Mouse (Mus musculus) fat pad, adult 2 months (tissue): ENCODE measurements at regions not wholly inside any gene's neighbourhood (a gene's known extent, or its start where the extent isn't known, plus 50 kb on each side); places are given as distances from the start of the nearest gene placed in this dataset.

Experiments used
- DNase-seq: peaks from one replicate; pipeline ENCODE4 v3.0.0-alpha.2; 2011; ENCODE audit warnings: low read depth, low spot score; ENCODE audit errors: extremely low read depth

DNA sequence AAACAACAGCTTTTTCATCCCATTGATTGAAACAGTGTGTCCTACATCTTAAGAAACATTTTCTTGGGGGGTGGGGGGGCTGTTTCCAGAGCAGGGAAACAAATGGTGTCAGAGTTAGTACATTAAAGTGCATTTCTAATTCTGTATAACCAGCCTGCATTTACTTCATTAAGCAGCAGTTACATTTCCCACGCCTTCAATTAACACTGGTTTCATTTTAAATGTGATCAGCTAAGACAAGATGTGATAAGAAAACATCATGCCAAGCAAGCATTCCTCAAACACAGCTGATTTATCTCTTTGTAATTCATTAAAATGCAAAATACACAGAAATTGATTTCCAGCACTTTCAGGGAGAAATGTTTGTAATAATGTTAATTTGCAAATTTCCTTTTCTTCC lies 122.0 kb downstream of the Olfr1505 start:
- DNase-seq: no peak

DNA sequence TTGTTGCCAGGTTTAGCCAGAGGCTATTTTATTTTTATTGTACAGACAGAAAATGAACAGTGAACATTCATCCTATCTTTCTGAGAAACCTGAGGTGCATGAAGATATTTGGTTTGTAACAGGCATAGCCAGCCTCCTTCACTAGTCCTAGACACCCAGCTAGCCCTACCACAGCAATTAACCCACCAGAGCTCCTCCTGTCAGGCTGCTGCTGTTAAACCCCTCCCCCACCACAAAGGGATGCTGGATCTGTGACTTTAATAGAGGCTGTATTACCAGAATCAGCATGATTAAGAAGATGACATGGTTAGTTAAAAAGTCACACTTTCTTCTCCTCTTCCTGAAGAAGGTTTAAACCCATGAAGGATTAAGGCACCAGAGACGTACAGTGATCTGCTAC lies 122.5 kb downstream of the Olfr1505 start:
- no peak for DNase-seq

DNA sequence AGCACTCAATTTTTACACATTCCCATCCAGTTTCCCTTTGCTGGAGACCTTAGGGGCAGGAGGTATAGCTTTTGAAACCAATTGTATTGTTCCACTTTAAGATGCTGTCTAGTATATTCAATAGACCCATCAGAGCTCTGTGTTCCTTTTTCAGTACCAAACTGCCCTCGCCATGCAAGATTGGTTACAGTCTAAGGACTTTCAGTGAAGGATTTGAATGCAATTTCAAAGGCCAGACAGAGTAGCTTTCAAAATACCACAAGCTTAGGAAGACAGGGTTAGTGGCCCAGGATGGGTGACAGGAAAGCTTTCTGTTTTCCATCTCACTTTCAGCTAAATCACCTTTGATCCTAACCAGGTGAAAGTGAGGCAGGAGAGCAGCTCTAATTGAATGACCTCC lies 123.4 kb downstream of the Olfr1505 start:
- no peak for DNase-seq

DNA sequence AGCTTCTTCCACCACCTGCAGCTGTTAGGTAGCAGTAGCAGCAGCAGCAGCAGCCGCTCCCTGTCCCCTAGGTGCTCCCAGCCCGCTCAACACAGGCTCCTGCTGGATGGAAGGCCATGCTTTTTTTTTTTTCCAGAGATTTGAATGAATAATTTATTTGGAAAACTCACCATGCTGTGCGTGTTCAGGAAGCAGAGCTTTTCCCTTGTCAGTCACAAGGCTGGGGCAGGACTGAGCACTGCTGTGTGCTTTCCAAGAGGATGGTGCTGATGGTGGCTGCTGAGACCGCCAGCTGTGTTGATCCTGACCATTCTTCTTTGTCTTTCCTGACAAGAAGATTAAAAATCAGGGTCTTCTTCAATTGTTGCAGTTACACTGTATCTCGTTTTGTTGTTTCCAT lies 129.4 kb downstream of the Olfr1505 start:
- DNase-seq: no peak

DNA sequence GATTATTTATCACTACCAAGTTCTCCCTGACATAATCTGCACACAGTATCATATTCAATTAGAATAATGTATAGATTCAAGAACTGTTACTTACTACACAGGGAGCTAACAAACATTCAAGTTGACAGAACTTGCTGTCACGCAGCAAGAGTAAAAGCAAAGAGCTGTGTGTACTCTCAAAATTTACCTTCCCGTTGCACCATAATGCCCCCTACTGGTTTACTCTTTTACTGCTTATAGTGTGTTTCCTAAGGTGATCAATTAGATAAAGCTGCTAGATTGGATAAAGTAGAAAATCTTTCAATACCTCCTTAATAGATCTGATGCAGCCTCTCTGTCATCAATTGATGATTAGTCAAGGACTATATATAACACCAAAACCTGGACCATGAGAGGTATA lies 132.1 kb downstream of the Olfr1505 start:
- DNase-seq: no peak

DNA sequence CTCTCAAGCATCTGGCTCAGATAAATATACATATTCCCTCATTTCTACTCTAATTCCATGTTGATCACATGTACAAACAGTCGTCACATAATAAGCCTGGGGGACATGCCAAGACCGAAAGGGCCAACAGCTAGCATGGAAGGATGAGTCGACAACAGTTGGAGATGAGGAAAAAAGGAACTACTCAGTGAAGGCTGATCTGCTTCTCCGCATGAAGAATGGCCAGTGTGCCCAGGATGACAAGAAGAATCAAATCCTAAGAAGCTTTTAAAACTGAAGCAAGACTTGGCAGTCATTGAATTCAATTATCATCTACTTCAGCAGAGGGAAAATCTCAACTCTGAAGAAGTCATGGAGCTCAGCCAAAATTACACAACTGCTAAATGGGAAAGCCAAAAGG lies 138.7 kb downstream of the Olfr1505 start:
- DNase-seq: no peak

DNA sequence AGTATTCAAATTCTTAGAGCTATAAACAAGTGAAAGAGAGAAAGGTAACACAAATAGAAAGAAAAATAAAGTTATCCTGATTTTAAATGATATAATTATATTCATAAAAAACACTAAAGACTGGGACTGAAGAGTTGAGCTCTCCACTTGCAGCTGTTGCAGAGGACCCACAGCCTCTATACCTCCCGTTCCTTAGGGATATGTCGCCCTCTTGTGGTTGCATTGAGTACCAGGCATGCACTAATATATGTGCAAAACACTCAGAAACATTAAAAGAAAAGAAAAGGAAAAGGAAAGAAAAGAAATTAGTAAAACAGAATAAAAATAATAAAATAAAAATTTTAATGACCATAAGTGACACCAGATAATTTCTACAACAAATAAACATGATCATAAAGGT lies 167.2 kb downstream of the Olfr1505 start:
- no peak for DNase-seq

DNA sequence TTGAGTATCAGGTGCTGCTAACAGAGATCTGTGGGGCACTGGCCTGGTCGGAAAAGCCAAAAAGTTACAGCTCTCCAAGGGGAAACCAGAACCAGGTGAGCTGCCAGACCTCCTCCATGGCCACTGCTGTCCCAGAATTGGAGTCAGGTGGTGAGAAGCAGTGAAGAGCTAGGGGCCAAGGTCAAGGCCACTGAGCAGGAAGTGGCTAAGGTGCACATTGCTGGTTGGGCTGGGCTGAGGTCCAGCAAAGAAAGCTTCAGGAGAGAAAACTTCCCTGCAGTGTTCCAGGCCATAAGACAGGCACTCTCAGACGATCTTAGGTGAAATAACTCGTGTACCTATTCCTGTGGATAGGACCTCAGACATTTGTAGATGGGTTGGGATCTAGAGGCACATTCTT lies 171.4 kb downstream of the Olfr1505 start:
- no peak for DNase-seq

DNA sequence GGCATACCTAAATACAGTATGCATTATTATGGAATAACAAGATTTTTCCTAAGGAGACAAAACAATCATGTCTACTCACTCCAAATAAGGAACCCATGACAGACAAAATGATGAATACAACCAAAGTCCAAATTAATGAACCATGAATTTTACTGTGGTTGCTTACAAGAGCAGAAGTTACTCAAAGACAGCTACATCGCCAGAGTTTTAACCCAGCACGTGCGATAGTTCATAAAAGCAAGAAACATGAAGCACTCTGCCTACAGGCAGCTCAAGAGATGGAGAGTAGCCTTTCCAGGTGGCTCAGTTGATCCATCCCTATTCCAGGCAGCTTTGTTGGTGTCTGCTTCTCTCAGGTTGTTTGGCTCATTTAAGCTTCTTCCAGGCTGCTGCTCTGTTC lies 176.8 kb downstream of the Olfr1505 start:
- DNase-seq: no peak

DNA sequence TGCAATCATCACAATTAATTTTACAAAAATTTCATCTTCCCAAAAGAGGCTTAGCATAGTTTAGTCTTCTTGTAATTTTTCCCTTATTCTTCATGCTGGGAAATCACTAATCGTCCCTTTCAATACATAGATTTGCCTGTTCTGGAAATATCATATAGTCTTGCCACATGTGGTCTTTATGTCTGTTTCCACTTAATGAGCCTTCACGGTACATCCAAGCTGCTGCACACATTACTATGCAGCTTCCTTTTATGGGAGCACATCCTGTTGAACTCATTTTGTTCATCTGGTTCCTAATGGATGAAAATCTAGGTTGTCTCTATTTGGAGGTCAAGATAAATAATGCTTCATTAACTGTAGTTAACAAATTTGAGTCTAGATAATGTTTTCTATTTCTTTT lies 180.9 kb downstream of the Olfr1505 start:
- DNase-seq: no peak

DNA sequence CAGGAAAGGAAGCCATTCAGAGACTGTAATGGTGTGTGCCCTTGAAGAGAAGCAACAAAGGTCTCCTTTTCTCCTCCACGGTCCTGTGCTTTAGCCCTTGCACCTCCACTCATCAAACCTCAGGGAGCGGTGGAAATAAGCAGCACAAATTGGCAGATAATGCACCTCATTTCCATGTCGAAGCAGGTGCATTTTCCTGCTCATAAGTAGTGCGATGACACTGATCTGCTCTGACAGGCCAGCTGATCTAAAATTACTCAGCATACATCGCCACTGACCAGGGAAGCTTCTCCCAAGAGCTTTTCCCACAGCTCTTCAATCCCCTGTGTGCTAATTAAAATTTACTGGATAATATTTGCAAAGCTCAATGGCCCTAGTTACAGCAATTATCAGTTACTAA lies 182.9 kb downstream of the Olfr1505 start:
- DNase-seq: no peak

DNA sequence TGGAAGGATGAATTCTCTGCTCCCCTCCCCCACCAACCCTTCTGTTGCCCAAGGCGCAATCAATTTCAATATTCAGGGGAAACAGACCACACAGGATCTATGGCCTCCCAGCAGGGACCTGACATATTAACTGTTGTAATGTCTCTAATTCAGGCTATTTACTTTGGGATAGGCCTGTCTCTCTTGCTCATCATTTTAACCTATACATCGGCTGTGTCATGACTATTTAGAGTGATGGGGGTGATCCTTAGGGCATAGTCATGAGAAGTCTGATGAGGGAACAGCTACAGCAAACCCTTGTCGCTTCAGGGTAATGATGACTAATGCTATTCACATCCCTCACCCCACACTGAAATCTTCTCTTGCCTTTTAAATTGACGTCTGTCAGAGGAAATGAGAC lies 195.8 kb downstream of the Olfr1505 start:
- no peak for DNase-seq

DNA sequence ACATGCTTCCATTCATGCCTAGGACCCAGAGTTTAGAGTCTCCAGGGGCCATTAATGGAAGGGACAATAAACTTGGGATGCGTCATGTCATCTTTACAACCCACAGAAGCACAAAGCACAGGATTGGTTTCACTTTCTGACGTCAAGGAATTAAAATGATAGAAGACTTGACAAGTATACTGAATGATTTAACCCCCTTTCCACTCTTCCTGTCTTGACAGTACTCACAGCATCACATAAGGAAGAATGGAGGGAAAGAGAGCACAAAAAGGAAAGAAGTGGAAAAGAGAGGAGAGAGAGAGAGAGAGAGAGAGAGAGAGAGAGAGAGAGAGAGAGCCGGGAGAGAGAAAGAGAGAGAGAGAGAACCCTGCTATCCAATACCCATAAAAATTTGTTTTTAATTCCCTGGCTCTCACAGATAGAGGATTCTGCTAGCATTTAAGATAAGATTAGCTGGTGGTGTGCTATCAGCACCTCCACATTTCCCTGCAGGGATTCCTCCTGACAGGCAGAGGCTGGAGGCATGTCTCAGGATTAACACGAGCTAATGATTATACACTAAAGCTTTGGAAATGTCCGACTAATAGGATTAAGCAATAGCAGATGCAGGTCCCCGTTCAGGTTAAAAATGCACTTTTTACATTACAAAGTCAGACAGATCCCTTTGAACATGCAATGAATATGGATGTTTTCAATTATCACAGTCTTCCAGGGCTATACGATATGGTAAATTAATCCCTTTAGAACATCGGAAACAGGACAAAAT lies 210.2 kb downstream of the Olfr1505 start:
- DNase-seq: no peak

DNA sequence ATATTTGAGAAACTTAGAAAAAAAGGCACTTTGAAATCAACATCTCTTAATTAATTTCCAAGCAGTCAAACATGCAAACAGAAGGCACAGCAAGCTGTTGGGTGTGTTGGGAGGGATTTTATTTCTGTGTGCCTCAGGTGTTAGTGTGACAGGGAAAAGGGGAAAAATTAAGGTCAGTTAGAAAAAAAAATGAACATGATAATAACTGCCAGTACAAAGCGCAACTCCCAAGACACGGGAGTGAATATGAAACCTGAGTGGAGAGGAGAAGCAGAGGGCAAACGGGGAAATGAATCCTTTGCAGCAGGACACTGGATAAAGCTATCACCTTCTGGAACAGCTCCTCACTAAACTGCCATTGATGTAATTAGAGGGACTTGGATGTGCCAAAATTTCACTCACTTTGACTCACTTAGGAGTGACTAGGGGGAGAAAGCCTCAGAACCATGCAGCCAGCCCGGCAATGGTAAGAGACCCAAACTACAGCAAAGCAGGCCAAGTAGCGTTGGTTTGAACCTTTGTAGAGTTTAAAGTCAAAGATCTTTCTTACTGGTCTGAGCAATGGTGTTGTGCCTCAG lies 211.0 kb downstream of the Olfr1505 start:
- DNase-seq: no peak

DNA sequence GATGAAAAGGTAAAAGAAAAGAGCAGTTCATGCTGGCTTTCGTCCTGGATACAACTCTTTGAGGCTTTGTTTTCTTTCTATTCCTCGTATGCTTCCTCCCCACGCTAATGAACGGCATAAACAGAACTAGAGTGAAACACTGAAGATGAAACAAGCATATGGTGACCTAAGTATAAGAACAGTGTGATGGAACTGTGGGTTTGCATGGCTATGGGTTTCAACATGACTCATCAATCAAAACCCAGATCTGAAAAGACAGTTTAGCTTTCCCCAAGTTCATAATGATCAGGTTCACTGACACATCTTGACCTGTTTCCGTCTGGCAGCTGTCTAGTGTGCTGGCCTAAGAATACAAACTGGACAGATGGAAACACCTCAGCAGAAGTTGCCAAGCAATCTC lies 211.7 kb downstream of the Olfr1505 start:
- no peak for DNase-seq

DNA sequence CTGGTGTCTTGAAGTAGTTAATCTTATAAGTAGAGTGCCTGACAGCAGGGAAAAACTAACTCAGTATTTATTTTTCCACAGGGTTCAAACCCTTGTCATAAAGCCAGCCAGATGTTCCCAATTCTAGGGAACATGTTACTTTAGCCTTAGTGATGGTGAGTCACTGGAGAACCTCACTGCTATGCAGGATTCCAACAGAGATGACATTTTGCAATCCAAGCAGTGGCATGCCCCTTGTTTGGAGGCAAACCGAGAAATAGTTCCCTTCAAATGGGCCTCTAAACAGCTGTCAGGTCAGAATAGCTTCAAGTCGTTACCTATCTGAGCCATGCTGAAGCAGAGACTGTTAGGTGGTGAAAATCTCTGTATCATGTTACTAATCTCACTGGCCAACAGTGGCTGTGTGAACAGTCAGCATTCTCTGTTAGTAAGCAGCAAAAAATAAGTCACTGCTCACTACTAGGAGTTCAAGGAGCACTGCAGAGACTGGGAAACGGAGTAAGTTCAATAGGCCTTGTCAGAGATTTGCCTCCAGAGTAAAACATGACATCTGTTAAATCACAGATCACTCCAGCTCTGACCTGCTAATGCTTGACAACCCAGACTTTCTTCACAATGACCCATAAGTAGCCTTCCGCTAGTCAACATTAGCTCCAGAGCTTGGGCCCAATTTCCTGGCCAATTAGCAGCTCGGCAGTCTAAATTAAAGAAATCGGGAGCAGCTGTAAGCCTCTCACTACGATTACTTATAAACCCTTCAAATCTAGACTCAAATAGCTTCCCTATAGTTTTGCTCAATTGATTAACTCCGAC lies 215.3 kb downstream of the Olfr1505 start:
- DNase-seq: no peak

DNA sequence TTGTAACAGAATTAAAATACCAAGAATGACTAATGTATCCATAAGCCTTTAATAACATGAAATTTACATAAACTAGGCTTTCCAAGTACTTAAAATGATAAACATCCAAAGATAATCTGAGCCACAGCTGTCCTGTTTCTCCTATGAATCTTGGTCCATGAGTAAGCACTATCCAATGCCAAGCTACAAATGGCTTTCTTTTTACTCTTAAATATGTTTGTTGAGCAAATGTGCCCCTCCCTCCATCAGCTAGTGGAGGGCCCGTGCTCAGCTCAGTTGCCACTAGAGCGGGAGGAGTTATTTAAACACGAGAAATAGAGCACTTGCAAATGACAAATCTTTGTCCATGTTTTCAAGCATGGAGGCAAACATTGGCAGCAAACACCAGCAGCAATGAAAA lies 247.9 kb downstream of the Olfr1505 start:
- DNase-seq: no peak

DNA sequence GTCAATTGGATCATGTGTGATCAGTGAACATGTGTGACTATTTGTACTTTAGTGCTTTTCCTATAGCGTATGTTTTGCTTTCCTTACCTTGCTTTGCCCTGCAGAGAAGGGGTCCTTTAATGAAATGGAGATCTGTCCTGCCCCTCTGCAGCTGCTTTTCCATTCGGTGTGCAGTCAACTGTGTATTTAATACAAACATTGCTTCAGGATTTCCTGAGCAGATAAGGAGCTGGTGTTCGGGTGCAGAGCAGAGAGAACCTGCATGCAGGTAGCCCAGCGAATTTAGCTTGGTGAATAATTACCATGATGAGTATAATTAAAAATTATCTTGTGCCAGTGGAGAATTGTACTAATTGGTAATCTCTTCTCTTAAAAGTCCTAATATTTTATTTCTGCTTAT lies 249.4 kb downstream of the Olfr1505 start:
- no peak for DNase-seq

DNA sequence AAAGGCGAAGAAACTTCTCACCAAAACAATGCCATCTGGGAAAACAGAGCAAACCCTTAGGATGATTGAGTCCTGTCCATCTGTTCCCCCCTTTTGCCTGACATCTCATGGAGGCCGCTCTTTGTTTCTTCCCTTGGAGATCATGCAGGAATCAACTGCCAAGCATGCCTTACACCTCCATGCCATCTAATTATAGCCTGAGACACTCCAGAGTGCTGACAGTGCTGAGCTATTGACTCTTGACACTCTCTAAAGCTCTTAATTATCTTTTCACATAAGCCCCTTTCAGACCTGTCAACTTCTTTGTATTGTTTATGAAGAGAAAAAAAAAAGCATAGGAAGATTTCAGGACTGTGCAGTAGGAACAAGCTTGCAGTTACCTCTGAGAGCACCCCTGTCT lies 252.4 kb downstream of the Olfr1505 start:
- no peak for DNase-seq

DNA sequence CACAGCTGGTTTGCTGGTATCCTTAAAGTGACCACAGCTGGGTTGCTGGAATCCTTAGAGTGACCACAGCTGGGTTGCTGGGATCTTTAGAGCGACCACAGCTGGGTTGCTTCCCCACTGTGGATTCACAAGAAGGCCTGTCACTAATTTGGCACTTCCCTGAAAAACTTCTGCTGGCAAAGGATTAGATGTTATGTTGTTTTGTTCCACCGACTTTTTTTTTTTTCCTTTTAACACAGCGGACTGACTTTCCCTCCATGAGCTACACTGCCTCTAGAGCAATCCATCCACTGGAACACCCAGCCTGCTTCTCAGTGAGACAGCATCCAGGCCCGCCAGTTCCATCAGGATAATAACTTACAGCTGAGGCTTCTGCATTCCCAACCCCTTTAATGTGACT lies 266.9 kb downstream of the Olfr1505 start:
- DNase-seq: no peak

DNA sequence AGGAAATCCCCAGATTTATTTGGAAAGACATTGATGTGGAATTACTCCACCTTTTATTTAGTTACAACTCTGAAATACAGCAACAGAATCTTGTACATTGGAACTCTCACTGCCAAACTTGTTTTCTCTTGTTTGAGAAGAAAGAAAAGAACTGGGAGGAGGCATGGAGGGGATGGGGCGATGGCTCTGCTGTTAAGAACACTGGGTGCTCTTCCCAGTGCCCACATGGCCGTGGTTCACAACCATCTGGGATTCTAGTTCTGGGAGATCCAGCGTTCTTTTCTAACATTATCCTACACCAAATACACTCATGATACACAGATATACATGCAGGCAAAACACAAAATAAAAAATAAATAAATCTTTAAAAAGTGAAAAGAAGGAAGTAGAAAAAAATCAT lies 267.6 kb downstream of the Olfr1505 start:
- no peak for DNase-seq
